Mouse (Mus musculus) adrenal gland, postnatal 14 days (tissue): ENCODE measurements around the gene Tenm2. TPM values are rescaled to one million over a fixed set of nuclear protein-coding genes. Genes with fewer than 3 reads are reported as not detected.

ENCODE experiments used
- DNase-seq: peaks from one replicate; pipeline ENCODE4 v3.0.0; 2021; ENCODE audit warnings: mixed read lengths
- total RNA-seq: library from RNA; stranded (reverse); gene quantifications from 2 replicates; pipeline ENCODE4 v1.2.3, GENCODE M21; 2021

Gene Tenm2
- total RNA-seq, 1 experiment from 2014 or later, result 0.41 TPM

DNA sequence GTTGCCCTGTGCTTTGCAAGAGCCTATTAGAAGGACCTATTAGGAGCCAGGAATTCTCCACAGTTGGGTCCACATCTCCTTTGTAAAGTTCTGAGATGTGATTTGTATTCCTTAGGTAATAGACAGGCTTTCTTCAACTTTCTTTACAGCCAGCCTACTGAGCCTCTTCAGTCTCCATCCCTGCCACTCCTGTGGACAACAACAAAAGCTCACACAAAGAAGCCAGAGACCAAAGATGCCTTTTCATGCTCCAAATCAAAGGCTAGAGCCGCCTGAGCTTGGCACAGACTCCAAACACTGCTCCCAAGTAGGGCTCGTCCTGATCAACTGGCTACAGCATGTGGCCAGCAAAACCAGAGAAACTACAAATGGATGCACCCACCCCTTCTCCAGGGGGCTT lies 333.5 kb downstream of the Tenm2 start:
- DNase-seq, result no peak

DNA sequence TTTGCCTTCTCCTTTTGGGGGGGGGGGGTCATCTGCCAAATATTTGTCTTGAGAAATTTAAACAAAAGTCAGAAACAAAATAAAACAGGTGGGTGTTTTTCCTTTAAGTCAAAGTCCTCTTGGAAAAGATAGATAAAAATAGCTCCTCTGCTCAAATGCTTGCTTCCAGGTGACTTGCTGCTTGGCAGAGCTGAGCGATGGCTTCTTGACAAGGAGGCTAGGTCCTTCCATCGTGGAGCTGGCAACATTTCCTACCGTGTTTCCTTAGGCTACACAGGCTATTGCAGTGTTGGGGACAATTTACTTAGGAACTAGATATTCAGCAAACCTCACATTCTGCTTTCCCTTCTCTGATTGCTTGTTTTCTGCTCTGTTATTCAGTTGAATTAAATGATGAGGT lies 342.7 kb downstream of the Tenm2 start:
- DNase-seq, result no peak

DNA sequence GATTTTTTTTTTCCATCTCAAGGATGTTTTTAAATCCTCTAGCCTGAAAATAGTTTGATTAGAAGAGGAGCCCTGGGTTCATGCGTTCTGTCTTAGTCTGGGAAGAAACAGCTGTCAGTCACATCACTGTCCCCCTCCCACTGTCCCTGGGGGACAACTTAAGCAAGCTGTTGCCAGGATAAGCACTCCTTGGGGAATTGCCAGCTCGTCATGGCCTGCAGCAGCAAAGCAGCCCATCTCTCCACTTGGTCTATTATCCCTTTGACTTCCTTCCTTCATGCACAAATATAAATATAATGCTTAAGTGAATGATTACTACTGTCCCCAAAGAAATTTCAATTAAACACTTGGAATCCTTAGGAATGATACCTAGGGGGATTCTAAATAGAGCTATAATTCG lies 344.7 kb downstream of the Tenm2 start:
- DNase-seq, result no peak

DNA sequence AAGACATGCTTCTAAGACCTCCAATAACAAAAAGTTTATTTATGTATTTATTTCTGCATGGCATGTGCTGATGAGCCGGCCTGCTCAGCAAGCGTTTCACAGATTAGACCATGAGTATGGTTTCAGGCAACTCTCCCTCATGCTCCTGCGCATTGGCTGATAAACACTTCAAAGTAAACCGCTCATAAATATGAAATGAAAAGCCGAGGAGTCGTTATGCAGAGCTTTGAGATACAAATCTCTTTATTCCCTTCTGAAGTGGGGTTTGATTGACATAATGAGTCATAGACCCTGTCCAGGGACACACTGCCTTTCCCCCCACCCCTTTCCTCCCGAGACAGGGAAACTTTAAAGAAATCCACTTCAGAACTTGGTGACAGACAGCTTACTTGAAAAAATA lies 348.3 kb downstream of the Tenm2 start:
- peak; percentile 5 for DNase-seq

DNA sequence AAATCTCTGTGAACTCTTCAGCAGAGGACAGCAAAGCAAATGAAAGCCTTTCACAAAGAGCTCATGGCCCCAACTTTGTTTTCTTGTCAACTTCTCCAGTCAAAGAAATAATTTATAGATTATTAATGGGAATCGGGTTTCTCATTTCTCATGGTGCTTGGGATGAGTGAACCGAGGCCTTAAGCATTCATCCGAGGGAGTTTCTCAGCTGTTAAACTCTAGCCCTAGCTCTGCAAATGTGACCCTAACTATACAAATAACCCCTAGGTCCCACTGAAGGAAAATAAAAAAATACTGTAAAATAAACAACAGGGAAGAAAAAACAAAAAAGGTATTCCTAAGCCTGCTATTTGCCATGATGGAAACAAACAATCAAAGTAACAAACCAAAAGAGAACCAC lies 349.6 kb downstream of the Tenm2 start:
- DNase-seq, result no peak

DNA sequence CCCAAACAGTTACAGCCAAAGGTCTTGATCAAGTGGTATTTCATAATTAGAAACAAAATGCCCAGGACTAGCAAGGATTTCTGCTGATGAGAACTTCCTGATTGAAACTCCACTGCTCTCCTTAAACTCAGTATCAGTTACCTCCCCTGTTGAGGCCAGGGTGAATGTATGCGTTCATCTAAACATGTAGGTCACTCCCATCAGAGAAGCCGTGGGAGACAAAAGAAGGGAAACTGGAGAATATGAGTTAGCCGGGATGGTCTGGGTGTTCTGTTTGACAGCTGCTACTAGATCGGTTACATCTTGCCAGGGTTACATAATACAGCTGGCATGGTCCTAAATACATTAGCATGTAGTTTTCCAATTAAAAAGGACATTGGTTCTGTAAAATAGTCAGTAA lies 362.8 kb downstream of the Tenm2 start:
- DNase-seq, result no peak

DNA sequence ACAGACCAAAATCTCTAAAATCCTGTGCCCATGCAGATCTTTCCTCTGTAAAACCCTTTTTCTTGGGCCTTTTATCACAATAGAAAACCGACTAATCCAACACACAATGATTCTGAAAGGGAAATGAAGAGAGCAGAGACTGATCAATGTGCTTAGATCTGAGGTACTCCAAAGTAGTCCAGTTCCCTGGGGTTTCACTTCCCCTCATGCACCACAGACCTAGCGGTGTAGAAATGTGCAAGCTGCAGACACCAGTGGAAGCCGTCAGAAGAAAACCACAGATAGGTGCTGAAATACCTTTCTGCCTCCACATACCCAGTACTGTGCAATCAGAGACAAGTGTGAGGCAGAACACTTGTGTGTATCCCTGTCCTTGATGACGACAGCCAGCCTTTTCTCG lies 365.2 kb downstream of the Tenm2 start:
- DNase-seq, result no peak

DNA sequence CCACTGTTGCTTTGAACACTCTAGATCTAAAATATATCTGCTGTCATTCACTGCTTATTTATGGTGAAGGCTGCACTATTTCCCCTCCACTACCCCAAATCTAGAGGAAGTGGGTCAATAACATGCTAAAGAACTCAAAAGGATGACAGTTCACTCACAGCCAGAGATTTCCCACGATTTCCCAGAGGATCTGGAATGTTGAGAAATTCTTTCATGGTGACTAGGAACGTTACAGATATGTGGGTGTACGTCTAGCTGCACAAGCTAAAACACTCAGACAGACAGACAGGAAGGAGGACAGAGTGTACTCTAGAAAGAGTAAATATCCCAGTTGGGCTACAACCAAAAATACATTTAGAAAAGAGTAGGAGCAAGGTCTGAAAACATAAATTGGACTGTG lies 384.1 kb downstream of the Tenm2 start:
- DNase-seq, result no peak

DNA sequence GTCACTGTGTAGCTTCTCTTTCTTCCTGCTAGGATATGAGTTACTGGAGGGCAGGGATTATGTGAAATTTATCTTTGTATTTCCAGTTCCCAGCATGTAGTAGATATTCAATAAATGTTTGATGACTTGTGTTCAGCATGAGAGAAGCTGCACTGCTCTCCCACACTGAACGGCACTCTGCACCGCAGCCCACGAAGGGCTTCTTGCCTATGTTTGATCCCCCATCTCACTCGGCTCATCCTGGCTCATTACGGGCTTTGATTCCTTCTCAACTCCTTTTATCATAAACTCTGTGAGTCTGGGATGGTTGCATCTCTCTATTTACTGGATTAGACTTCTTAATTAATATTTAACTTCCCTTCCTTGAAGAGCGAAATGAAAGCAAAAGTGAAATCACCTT lies 388.3 kb downstream of the Tenm2 start:
- DNase-seq, result no peak

DNA sequence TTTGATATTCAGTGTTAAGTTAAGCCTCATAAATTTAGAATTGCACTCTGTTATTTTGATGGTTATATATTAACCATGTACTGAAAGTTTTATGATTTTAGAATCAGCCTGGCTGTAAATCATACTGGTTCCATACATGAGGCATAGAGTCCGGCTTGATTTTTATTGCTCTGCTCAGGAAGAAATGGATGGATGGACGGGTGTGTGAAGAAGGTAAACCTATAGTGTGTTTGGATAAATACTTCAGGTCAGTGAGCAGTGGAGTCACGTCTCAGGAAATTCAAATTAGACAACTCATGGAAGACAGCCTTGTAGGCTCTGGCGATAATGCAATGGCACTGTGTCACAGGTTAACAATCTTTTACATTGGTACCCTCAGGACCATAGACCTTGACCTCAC lies 402.9 kb downstream of the Tenm2 start:
- no peak for DNase-seq

DNA sequence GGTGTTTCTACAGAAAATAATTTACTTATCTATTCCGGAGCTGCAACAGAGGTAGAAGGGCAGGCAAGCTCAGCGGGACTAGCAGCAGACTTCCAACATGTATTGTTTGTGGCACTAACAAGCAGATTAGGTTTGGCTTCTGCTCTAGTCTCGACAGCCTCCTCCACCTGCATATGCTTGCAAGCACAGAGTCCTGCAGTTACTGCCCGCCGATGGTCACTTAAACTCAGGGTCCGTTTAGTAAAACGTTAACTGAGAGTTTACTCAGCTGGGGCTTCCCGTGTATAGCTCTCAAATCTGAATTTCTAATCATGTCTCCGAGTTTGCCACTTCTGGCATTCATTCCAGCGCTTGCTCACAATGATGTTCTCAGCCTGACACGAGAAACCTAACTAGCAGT lies 404.3 kb downstream of the Tenm2 start:
- DNase-seq, result no peak

DNA sequence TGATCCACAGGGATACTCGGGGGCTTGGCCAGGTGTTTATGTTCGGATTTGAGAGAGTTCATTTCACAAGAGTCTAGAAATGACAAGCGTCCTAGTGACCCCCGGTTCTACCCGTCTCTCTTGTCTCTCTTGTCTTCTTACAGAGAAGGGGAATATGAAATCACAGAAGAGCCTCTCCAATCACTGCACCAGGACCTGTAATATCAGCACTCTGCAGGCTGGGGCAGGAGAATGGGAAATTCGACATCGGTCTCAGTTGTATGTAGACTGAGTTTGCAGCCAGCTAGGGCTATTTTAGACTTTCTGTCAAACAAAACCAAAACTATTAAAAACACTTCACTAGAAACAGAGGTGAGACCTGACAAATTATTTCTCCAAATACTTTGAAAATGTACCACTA lies 411.1 kb downstream of the Tenm2 start:
- no peak for DNase-seq

DNA sequence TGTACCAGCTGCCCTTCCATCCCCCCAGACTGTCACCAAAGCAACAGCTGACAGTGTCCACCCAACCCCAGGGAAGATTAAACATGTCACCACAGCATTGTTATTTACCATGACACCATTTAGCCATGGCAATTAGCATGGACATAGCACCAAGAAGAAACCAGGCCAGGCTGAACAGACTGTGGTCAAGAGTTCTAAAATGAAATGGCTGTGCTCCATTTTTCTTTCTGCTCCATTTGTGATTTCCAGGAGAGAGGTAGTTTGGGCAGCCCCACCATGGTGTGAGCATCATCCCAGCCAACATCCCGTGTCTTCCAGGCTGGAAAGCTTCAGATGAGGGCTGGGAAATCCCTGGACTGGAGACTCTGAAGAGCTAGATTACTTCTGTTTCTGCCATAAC lies 431.1 kb downstream of the Tenm2 start:
- no peak for DNase-seq

DNA sequence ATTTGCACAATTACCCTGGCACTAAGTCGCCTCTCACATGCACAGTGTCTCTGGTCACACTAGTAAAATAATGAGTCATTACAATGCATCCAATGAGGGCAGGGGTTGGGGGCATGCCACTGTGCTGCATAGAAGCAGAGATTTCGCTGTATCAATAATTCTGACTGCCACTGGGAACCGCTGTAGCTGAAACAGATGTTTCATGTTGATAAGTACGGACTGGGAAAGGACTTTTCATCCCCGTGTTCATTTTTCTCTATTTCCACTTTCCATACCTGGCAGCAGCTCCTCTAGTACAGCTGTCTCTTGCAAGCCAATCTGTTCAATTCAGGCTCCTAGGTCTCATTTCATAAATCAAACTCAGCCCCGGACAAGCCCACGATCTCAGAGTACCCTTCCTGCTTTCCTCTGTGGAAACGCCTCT lies 433.5 kb downstream of the Tenm2 start:
- no peak for DNase-seq

DNA sequence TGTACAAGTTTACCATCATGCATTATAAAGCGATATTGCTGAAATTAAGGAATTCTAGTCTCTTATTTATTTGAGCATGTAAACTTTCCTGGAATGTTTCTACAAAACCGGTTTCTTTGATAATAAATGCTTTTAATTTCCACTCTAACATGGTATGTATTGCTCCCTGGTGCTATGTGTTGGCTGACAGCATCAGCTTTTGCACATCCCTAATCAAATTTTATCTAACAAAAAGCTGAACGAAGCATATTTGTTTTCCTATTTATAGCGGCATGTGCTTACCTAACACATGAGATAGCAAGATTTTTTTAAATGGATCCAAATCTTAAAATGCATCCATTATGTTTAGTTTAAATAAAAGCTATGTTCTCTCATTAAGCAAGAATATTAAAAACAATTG lies 434.1 kb downstream of the Tenm2 start:
- no peak for DNase-seq

DNA sequence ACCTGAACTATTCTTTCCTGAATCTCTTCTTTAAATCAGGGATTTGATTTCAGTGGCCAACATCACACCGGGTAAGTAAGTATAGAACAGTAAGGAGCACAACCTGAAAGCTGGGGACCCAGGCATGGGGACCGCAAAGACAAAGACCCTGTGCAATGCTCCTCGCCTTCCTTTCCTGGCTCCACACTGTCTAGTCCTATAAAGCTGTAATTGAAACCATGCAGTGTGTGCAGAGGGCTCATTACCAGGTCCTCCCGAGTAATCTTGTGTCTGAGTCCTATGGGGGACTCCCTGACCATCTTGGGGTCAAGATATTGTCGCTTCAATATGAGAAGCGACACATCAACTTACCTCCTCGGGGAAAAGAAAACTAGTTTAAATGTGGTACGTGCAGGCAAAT lies 436.4 kb downstream of the Tenm2 start:
- DNase-seq, result no peak

DNA sequence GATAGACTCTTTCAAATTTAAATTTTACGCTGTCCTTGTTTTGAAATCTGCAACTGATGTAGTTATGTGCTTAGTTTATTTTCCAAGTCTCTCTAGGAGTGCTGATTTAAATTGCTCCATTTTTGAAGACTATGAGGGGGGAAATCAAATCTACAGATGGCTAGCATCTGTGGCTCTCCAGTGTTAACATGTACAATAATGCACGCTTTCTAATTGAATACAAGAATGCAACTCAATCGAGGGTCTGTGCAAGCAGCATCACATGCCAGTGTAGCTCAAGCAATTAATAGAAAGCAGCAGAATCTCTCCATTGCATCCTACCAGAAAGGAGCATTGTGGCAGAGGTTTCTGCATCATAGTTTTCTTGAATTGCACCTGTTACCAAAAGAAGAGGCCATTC lies 477.8 kb downstream of the Tenm2 start:
- DNase-seq, result no peak

DNA sequence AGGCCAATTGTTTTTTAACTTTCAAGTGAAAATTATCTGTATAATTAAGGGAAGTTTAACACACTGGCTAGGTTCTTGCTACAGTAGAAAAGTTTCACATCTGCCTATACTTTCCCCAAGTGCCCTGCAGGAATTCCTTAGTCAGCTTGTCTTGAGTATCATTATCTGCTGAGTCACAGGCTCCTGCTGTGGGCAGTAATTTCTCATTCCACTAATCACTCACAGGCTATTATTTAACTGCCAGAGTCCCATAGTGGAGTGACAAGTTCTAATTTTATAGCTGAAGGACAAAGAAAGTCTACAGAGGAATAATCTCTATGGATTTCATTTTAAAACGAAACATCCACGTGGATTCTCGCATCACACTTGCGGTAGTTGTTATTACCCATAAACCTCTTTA lies 489.5 kb downstream of the Tenm2 start:
- DNase-seq, result no peak

DNA sequence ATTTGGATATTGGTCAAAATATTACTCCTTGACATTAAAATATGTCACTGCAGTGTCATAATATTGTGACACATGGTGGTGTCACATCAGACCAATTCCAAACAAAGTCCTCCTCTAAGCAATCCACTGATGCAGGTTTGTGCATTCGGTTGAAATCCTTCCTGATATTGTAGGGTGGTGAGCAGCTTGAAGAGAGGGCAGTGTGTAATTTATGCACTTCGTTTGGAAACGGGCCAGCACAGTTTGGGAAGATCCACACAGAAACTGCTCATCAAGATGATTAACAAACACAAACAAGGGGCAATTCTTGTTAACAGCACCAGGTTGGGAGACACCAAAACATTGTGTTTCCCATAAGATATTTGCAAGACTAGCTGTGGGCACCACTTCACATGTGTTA lies 508.0 kb downstream of the Tenm2 start:
- no peak for DNase-seq

DNA sequence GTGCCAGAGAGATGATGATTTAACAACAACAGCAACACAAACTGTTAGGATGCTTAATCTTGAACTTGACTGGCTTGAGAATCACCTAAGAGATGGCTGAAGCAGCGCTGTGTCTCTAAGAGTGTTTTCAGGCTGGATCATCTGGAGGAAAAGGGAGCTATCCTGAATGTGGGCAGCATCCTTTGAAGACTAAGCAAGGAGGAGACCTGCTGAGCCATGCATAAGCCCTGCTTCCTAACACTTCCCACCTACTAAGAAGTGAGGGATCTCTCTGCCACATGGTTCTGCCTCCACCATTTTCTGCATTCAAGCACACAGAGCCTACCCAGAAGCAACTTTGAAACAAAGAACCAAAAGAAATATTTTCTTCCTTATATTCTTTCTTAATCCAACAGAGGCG lies 532.9 kb downstream of the Tenm2 start:
- DNase-seq, result no peak

DNA sequence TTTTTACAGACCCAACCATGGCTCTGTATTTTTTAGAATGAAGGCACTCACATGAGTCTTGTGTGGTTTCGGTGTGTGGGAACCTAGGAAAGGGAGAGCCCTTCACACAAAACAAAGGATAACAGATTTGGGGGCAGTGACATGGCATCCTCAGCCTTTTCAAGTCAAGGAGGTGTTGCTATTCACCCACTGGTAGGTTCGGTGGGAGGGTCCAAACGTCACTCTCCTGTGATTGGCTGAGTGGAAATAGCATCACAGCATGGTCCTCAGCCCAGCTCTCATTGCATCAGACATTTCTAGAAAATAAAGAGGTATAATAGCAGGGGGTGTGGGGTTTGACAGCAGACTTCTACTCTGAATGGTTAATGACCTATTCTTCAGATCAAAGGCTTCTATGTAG lies 534.8 kb downstream of the Tenm2 start:
- DNase-seq, result no peak

DNA sequence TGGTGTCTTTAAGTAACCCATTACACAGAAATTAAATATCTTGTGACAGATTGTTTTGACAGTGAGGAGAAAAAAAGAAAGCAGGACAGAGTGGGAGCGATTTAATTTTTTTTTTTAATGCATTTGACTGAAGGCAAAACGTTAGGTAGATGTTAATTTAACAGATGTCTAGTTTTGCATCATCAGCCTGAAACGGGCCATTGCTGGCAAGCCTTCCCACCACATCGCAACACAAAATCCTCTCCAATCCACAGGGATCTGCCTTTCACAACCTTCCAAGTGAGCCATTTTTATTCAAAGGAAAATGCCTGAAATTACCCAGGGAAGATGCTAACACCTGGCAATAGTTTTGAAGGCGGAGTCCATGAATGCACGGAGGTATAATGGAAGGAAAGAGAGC lies 535.6 kb downstream of the Tenm2 start:
- DNase-seq, result no peak

DNA sequence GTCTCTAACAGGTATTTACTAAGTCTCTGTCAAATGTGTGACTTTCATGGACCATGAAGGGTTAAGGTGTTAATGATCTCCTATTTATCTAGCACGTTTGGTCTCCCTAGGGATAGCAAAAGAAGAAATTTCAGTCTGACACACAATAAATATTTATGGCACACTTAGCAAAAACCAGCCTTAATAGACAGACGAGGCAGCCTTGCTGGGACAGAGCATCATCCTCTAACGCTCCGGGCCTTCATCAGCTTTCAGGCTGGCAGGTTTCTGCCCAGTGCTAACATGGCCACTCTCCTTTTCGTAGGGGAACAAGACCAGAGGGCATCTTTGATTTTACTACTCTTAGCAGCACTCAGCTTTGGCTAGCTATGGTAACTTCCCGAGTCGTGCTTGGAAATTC lies 537.5 kb downstream of the Tenm2 start:
- DNase-seq, result no peak

DNA sequence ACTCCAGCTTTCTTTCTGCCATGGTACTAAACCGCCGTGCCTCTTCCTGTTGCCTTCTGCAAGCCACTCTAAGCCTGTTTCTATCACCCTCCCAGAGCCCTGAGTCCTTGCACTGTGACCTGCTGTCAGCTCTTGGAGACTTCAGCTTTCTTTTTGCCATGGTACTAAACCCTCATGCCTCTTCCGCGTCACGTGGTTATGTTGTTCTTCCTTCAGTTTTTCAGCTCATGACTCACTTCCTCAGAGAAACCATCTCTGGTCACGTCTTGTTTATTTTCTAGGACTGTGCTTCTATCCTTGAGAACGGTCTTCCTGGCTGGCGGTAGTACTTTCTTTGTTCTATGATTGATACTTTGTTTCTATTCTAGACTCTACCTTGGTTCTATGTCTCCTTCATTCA lies 537.9 kb downstream of the Tenm2 start:
- DNase-seq, result no peak

DNA sequence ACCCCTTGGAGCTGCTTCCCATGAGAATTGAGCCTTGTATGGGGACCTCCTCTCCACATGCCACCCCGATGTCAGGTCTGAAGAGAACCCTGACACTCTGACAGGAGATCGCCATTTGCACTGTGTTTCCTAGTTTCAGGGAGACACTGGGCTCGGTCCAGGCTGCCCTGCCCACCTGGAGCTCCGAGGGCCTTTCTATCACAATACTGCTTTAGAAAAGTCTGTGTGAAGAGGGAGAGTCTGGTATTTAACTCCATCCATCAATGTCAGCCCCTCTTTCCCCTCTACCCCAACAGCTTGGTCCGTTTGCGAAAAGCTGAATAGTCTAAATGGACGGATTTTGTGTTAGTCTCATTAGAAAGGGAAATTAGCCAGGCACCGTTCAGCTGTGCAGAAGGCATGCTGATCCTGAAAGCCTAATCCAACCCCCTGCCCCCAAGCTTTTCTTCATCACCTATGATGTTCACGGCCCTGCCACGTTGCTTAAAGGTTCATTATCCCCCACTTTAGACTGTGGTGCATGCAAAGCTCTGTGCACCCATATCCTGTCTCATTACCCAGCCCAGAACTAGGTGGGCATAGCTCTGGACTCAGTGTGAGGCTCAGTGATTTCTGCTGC lies 538.6 kb downstream of the Tenm2 start:
- DNase-seq, result no peak
